Mouse (Mus musculus) G1E (cell line): ENCODE measurements around the gene A630095N17Rik. TPM values are rescaled to one million over a fixed set of nuclear protein-coding genes. Genes with fewer than 3 reads are reported as not detected.

ENCODE experiments used
- ATAC-seq: 2 replicates; pipeline ENCODE4 v1.8.0; 2016; ENCODE audit warnings: mild to moderate bottlenecking; ENCODE audit not compliant: insufficient number of reproducible peaks, poor library complexity, low FRiP score, severe bottlenecking; ENCODE audit errors: extremely low read depth
- DNase-seq: peaks from one replicate; pipeline ENCODE4 v3.0.0; 2012; ENCODE audit warnings: low spot score
- H3K27me3 ChIP-seq: 2 replicates; pipeline ENCODE4 v1.6.1; 2012; ENCODE audit warnings: mild to moderate bottlenecking, low read length, inconsistent platforms; ENCODE audit not compliant: insufficient read depth
- H3K36me3 ChIP-seq: replicated peaks from 2 replicates; pipeline ENCODE3; 2012; ENCODE audit warnings: mild to moderate bottlenecking, inconsistent platforms
- H3K4me1 ChIP-seq: 2 replicates; pipeline ENCODE4 v1.6.1; 2012; ENCODE audit warnings: low read depth, low read length, inconsistent platforms, mixed read lengths; ENCODE audit not compliant: insufficient read depth
- H3K4me3 ChIP-seq: 2 replicates; pipeline ENCODE4 v1.5.1; 2012; ENCODE audit warnings: low read depth, mild to moderate bottlenecking, inconsistent platforms, low read length, moderate library complexity, mixed read lengths
- H3K9me3 ChIP-seq: replicated peaks from 2 replicates; pipeline ENCODE4 v1.6.1; 2012; ENCODE audit warnings: inconsistent platforms
- CTCF ChIP-seq: IDR thresholded peaks from 2 replicates; pipeline ENCODE4 v1.5.1; 2012; ENCODE audit warnings: low read depth, low read length, inconsistent platforms, mixed read lengths
- GATA1 ChIP-seq: IDR thresholded peaks from 2 replicates; pipeline ENCODE4 v1.6.1; 2012; ENCODE audit warnings: borderline replicate concordance, low read length, inconsistent platforms, mixed read lengths
- GATA2 ChIP-seq: IDR thresholded peaks from 2 replicates; pipeline ENCODE4 v1.6.1; 2012; ENCODE audit warnings: low read depth, low read length, inconsistent platforms, borderline replicate concordance
- POLR2AphosphoS5 ChIP-seq: IDR thresholded peaks from 2 replicates; pipeline ENCODE4 v1.6.1; 2012; ENCODE audit warnings: low read depth, low read length, inconsistent platforms; ENCODE audit not compliant: insufficient replicate concordance
- TAL1 ChIP-seq: conservative IDR thresholded peaks from 2 replicates; pipeline ENCODE4 v1.6.1; 2012; ENCODE audit warnings: low read depth, low read length, inconsistent platforms, mixed read lengths
- polyA plus RNA-seq: library from polyadenylated mRNA; stranded (reverse); fragments of >175 nt; gene quantifications from 2 replicates; pipeline ENCODE4 v1.2.3, GENCODE M21; 2012
- total RNA-seq, 2 experiments: library from RNA; stranded (forward) in 1 of 2; stranded (reverse) in 1 of 2; fragments of 200-1000 nt in 1 of 2; fragments of >200 nt in 1 of 2; fragmentation: Nextera tagmentation in 1 of 2; gene quantifications; 2 replicates each; pipeline ENCODE4 v1.2.3; 2014 to 2017

A630095N17Rik gene
- total and polyA plus RNA-seq, 3 experiments, result not detected

DNA sequence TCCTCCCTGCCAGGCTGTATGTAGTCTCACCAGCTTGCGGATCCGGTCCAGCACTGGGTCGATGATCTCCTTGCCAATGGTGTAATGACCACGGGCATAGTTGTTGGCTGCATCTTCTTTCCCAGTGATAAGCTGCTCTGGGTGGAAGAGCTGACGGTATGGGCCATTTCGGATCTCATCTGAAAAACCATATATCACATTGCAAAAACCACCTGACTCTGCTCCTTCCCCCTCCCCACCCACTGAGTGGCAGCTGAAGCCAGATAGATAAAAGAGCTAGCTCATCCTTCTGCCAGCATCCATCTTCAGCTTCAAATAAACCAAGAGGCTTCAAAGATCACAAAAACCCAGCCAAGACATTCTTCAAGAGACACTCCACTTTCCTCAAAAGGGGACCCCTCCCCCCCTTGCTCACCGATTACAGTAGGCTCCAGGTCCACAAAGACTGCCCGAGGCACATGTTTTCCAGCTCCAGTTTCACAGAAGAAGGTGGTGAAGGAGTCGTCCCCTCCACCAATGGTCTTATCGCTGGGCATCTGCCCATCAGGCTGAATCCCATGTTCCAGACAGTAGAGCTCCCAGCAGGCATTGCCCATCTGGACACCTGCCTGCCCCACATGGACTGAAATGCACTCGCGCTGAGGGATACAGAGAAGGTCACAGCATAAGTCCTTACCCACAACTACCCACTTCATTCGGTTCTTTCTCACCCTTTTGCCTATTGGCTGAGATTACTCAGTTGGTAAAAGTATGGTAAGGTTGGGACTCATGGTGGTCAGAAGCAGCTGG, 14.9 kb downstream of the A630095N17Rik start:
- peak; percentile 57 for DNase-seq
- H3K9me3 ChIP-seq, result no peaks in the 10 kb centered on the region
- H3K4me3 ChIP-seq, result peak overlapping the region; percentile 76
- peaks cover 81% of the 10 kb centered on the region for H3K4me1 ChIP-seq
- H3K36me3 ChIP-seq, result peaks cover 60% of the 10 kb centered on the region
- TF ChIP-seq GATA2 (no peak), TAL1 (0 out of 2 replicates have a peak, but pooled peaks have one; percentile 11)
- peaks cover 6% of the 10 kb centered on the region; the same call in 1 of the 2 replicates for H3K27me3 ChIP-seq
- peak; percentile 4; the same call in 1 of the 2 replicates for ATAC-seq

GRCm38 (mm10) chr1:75215785-75216184, 16.1 kb downstream of the A630095N17Rik start:
- ATAC-seq (no peak), DNase-seq (no peak)
- no peak for TF ChIP-seq GATA2
- peak; percentile 79; the same call in 1 of the 2 replicates for TF ChIP-seq POLR2AphosphoS5
- Histone ChIP-seq H3K4me3 (peak overlapping the region; percentile 59; the same call in 1 of the 2 replicates), H3K36me3 (peaks cover 70% of the 10 kb centered on the region), H3K27me3 (peaks cover 6% of the 10 kb centered on the region; the same call in 1 of the 2 replicates), H3K9me3 (no peaks in the 10 kb centered on the region), H3K4me1 (peaks cover 86% of the 10 kb centered on the region)

- Histone ChIP-seq H3K4me1 (peaks cover 91% of the 10 kb centered on the region), H3K4me3 (peak overlapping the region; percentile 37; the same call in 1 of the 2 replicates), H3K27me3 (peaks cover 6% of the 10 kb centered on the region; the same call in 1 of the 2 replicates), H3K9me3 (no peaks in the 10 kb centered on the region), H3K36me3 (peaks cover 70% of the 10 kb centered on the region)
- DNase-seq (no peak), ATAC-seq (no peak)
- TF ChIP-seq GATA1, result no peak
- no peak for TF ChIP-seq CTCF
- TF ChIP-seq TAL1, result no peak
- TF ChIP-seq POLR2AphosphoS5, result no peak
- TF ChIP-seq GATA2, result no peak
Measured at GRCm38 (mm10) chr1:75214886-75215285, 17.0 kb downstream of the A630095N17Rik start.

GRCm38 (mm10) chr1:75214442-75214841, 17.5 kb downstream of the A630095N17Rik start:
- Histone ChIP-seq H3K9me3 (no peaks in the 10 kb centered on the region), H3K27me3 (peaks cover 1% of the 10 kb centered on the region; the same call in 1 of the 2 replicates), H3K4me3 (peak overlapping the region; percentile 37; the same call in 1 of the 2 replicates), H3K36me3 (peaks cover 70% of the 10 kb centered on the region), H3K4me1 (peaks cover 91% of the 10 kb centered on the region)
- no peak for TF ChIP-seq GATA2
- 0 out of 2 replicates have a peak, but pooled peaks have one; percentile 48 for TF ChIP-seq POLR2AphosphoS5
- ATAC-seq (no peak), DNase-seq (no peak)

GRCm38 (mm10) chr1:75213096-75213495, 18.8 kb downstream of the A630095N17Rik start:
- peaks cover 77% of the 10 kb centered on the region for H3K36me3 ChIP-seq
- DNase-seq (no peak), ATAC-seq (no peak)
- peak overlapping the region; percentile 75; the same call in 1 of the 2 replicates for H3K4me3 ChIP-seq
- no peaks in the 10 kb centered on the region for H3K27me3 ChIP-seq
- no peaks in the 10 kb centered on the region for H3K9me3 ChIP-seq
- TF ChIP-seq POLR2AphosphoS5 (no peak), TAL1 (no peak), GATA1 (no peak), CTCF (no peak), GATA2 (no peak)
- H3K4me1 ChIP-seq, result peaks cover 89% of the 10 kb centered on the region

- ATAC-seq (no peak), DNase-seq (no peak)
- Histone ChIP-seq H3K27me3 (no peaks in the 10 kb centered on the region), H3K4me1 (peaks cover 83% of the 10 kb centered on the region), H3K36me3 (peaks cover 76% of the 10 kb centered on the region), H3K4me3 (peak overlapping the region; percentile 75; the same call in 1 of the 2 replicates), H3K9me3 (no peaks in the 10 kb centered on the region)
- TF ChIP-seq POLR2AphosphoS5 (no peak; the same call in 1 of the 2 replicates), TAL1 (no peak), CTCF (no peak), GATA2 (no peak), GATA1 (no peak)
Measured at GRCm38 (mm10) chr1:75212542-75212941, 19.4 kb downstream of the A630095N17Rik start.
